Mouse (Mus musculus): ENCODE data around the gene Rftn1. TPM values are rescaled to one million over a fixed set of nuclear protein-coding genes. Genes with fewer than 3 reads are reported as not detected.

The Rftn1 gene
- polyA plus RNA-seq, 1 experiment: 16.8 TPM

GRCm38 (mm10) chr17:50037882-50038665 is 152.4 kb downstream of the Rftn1 start:
- H3K27ac ChIP-seq (ENCODE audit: insufficient read depth, low read length): no peak overlapping the region
- 76% methylated on average over 10 of the region's 10 CpGs for WGBS
- H3K27me3 ChIP-seq (ENCODE audit: control insufficient read depth, insufficient read depth, low read length): no peaks in the 10 kb centered on the region
- no peak overlapping the region for H3K4me3 ChIP-seq (replicated peaks; ENCODE audit: insufficient read depth, low read depth, low read length)
- no peak for DNase-seq
- no peaks in the 10 kb centered on the region for H3K4me1 ChIP-seq (ENCODE audit: control insufficient read depth, insufficient read depth, low read length)
- no peak for TF ChIP-seq CTCF (IDR thresholded peaks at IDR 0.05; ENCODE audit: borderline replicate concordance, insufficient read depth, low read depth, low read length)
- no peak for TF ChIP-seq POLR2A (IDR thresholded peaks at IDR 0.05; ENCODE audit: borderline replicate concordance, insufficient read depth, low read length)

DNA sequence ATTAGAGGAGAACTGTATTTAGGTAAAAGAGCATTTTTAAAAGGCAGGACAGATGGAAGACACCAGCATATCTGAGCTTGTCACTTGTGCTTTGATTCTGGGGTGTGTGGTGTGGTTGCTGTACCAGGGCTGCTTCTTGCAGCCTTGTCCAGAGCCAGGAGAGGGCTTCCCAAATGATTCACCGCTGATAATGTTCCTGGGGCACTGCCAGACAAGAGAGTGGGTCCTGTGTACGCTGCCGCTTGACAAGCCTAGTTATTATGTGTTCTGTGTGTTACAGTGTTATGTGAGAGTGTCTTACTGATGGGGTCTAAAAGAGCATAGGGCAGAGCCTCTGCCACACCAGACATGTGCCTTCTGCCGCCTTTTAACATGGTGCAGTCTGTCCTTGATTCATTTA is 153.1 kb downstream of the Rftn1 start:
- H3K27me3 ChIP-seq (ENCODE audit: control insufficient read depth, insufficient read depth, low read length): no peaks in the 10 kb centered on the region
- 59% methylated on average over 4 of the region's 4 CpGs for WGBS
- DNase-seq: no peak
- no peak overlapping the region for H3K27ac ChIP-seq (ENCODE audit: insufficient read depth, low read length)
- H3K4me1 ChIP-seq (ENCODE audit: control insufficient read depth, insufficient read depth, low read length): no peaks in the 10 kb centered on the region
- H3K4me3 ChIP-seq (replicated peaks; ENCODE audit: insufficient read depth, low read depth, low read length): no peak overlapping the region
- no peak for TF ChIP-seq POLR2A (IDR thresholded peaks at IDR 0.05; ENCODE audit: borderline replicate concordance, insufficient read depth, low read length)
- TF ChIP-seq CTCF (IDR thresholded peaks at IDR 0.05; ENCODE audit: borderline replicate concordance, insufficient read depth, low read depth, low read length): no peak

GRCm38 (mm10) chr17:50036751-50037385 is 153.6 kb downstream of the Rftn1 start:
- no peak for DNase-seq
- Histone ChIP-seq H3K27ac (ENCODE audit: insufficient read depth, low read length) (no peak overlapping the region), H3K4me3 (replicated peaks; ENCODE audit: insufficient read depth, low read depth, low read length) (no peak overlapping the region), H3K4me1 (ENCODE audit: control insufficient read depth, insufficient read depth, low read length) (no peaks in the 10 kb centered on the region), H3K27me3 (ENCODE audit: control insufficient read depth, insufficient read depth, low read length) (no peaks in the 10 kb centered on the region)
- 84% methylated on average over 14 of the region's 14 CpGs for whole genome bisulfite sequencing
- TF ChIP-seq CTCF (IDR thresholded peaks at IDR 0.05; ENCODE audit: borderline replicate concordance, insufficient read depth, low read depth, low read length) (no peak), POLR2A (IDR thresholded peaks at IDR 0.05; ENCODE audit: borderline replicate concordance, insufficient read depth, low read length) (no peak)

GRCm38 (mm10) chr17:50033698-50034097 is 156.8 kb downstream of the Rftn1 start:
- Histone ChIP-seq H3K4me3 (replicated peaks; ENCODE audit: insufficient read depth, low read depth, low read length) (no peak overlapping the region), H3K4me1 (ENCODE audit: control insufficient read depth, insufficient read depth, low read length) (no peaks in the 10 kb centered on the region), H3K27me3 (ENCODE audit: control insufficient read depth, insufficient read depth, low read length) (no peaks in the 10 kb centered on the region), H3K27ac (ENCODE audit: insufficient read depth, low read length) (no peak overlapping the region)
- no peak for TF ChIP-seq POLR2A (IDR thresholded peaks at IDR 0.05; ENCODE audit: borderline replicate concordance, insufficient read depth, low read length)
- TF ChIP-seq CTCF (IDR thresholded peaks at IDR 0.05; ENCODE audit: borderline replicate concordance, insufficient read depth, low read depth, low read length): no peak
- DNase-seq: no peak
- WGBS: 92% methylated on average over 6 of the region's 6 CpGs

GRCm38 (mm10) chr17:50031548-50032491 is 158.7 kb downstream of the Rftn1 start:
- no peaks in the 10 kb centered on the region for H3K27me3 ChIP-seq (ENCODE audit: control insufficient read depth, insufficient read depth, low read length)
- no peak overlapping the region for H3K27ac ChIP-seq (ENCODE audit: insufficient read depth, low read length)
- H3K4me1 ChIP-seq (ENCODE audit: control insufficient read depth, insufficient read depth, low read length): no peaks in the 10 kb centered on the region
- TF ChIP-seq POLR2A (IDR thresholded peaks at IDR 0.05; ENCODE audit: borderline replicate concordance, insufficient read depth, low read length) (no peak), CTCF (IDR thresholded peaks at IDR 0.05; ENCODE audit: borderline replicate concordance, insufficient read depth, low read depth, low read length) (no peak)
- no peak for DNase-seq
- WGBS: 93% methylated on average over 13 of the region's 13 CpGs
- no peak overlapping the region for H3K4me3 ChIP-seq (replicated peaks; ENCODE audit: insufficient read depth, low read depth, low read length)

DNA sequence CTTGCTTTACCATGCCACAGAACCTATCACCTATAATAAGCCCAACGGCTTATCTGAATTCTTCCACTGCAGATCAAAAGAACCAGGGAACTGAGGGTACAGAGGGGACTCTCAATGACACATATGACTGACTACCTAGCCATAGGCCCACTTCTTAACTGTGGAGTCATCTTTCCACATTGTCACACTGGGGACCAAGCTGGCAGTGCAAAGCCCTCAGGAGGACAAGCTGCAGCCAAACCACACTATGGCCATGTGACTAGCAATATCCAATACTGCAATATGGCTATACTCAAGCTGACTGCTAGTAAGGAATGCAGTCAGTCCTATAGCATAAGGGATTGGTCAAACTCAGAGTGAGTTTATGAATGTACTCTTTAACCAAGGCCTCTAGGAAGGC is 164.8 kb downstream of the Rftn1 start:
- DNase-seq: no peak
- H3K27me3 ChIP-seq (ENCODE audit: control insufficient read depth, insufficient read depth, low read length): no peaks in the 10 kb centered on the region
- 91% methylated on average over 1 of the region's 1 CpGs for WGBS
- TF ChIP-seq POLR2A (IDR thresholded peaks at IDR 0.05; ENCODE audit: borderline replicate concordance, insufficient read depth, low read length) (no peak), CTCF (IDR thresholded peaks at IDR 0.05; ENCODE audit: borderline replicate concordance, insufficient read depth, low read depth, low read length) (no peak)
- H3K4me3 ChIP-seq (replicated peaks; ENCODE audit: insufficient read depth, low read depth, low read length): no peak overlapping the region
- peaks cover 2% of the 10 kb centered on the region; the same call in 1 of the 2 replicates for H3K4me1 ChIP-seq (ENCODE audit: control insufficient read depth, insufficient read depth, low read length)
- no peak overlapping the region for H3K27ac ChIP-seq (ENCODE audit: insufficient read depth, low read length)

DNA sequence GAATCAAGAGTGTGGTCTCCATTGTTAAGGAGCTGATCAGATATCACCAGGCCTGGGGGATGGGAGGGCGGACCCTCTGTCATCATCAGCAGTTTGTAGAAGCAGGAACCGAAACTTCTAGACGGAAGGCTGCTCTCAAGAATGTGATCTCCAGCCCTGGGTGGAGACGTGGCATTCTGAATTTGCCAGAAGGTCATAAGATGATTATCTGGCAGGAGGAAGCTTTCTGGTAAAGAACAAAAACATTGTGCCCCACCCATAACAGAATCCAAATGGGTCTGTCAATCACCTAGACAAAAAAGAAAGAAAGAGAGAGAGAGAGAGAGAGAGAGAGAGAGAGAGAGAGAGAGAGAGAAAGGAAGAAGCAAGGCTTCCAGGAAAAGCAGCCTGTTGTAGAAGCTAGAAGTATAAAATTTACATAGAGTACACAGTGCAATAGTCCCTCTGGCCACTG is 165.3 kb downstream of the Rftn1 start:
- 80% methylated on average over 4 of the region's 4 CpGs for WGBS
- Histone ChIP-seq H3K27me3 (ENCODE audit: control insufficient read depth, insufficient read depth, low read length) (no peaks in the 10 kb centered on the region), H3K4me3 (replicated peaks; ENCODE audit: insufficient read depth, low read depth, low read length) (no peak overlapping the region), H3K4me1 (ENCODE audit: control insufficient read depth, insufficient read depth, low read length) (peaks cover 6% of the 10 kb centered on the region; the same call in 1 of the 2 replicates), H3K27ac (ENCODE audit: insufficient read depth, low read length) (no peak overlapping the region)
- no peak for DNase-seq
- TF ChIP-seq CTCF (IDR thresholded peaks at IDR 0.05; ENCODE audit: borderline replicate concordance, insufficient read depth, low read depth, low read length) (no peak), POLR2A (IDR thresholded peaks at IDR 0.05; ENCODE audit: borderline replicate concordance, insufficient read depth, low read length) (no peak)
